Mouse (Mus musculus) heart, embryonic 15.5 days (tissue): ENCODE results near the gene Kcnj12. TPM values are rescaled to one million over a fixed set of nuclear protein-coding genes. Genes with fewer than 3 reads are reported as not detected.

Source experiments
- ATAC-seq: fragments of 200-750 bp; cut with Nextera tagmentation; replicated peaks from 2 replicates; pipeline ENCODE4 v1.8.0; 2017; ENCODE audit warnings: low read depth, moderate TSS enrichment; ENCODE audit not compliant: insufficient number of reproducible peaks, insufficient read depth, low FRiP score
- H3K27ac ChIP-seq: fragments of 300-500 bp; sonication (generic); 2 replicates; pipeline ENCODE4 v1.5.1; 2015; ENCODE audit warnings: mild to moderate bottlenecking, inconsistent platforms
- H3K27me3 ChIP-seq: fragments of 300-500 bp; sonication (generic); 2 replicates; pipeline ENCODE4 v1.6.1; 2015; ENCODE audit warnings: inconsistent platforms
- H3K36me3 ChIP-seq: fragments of 300-500 bp; sonication (generic); 2 replicates; pipeline ENCODE4 v1.6.1; 2015; ENCODE audit warnings: mild to moderate bottlenecking, inconsistent platforms
- H3K4me1 ChIP-seq: fragments of 300-500 bp; sonication (generic); replicated peaks from 2 replicates; pipeline ENCODE4 v1.6.1; 2015; ENCODE audit warnings: inconsistent platforms
- H3K4me2 ChIP-seq: fragments of 300-500 bp; sonication (generic); 2 replicates; pipeline ENCODE4 v1.6.1; 2015; ENCODE audit warnings: inconsistent platforms, mild to moderate bottlenecking, moderate library complexity
- H3K4me3 ChIP-seq: fragments of 300-500 bp; sonication (generic); 2 replicates; pipeline ENCODE4 v1.5.1; 2015; ENCODE audit warnings: mild to moderate bottlenecking, inconsistent platforms
- H3K9ac ChIP-seq: fragments of 300-500 bp; sonication (generic); 2 replicates; pipeline ENCODE4 v1.6.1; 2015; ENCODE audit warnings: mild to moderate bottlenecking, inconsistent platforms
- H3K9me3 ChIP-seq: fragments of 300-500 bp; sonication (generic); replicated peaks from 2 replicates; pipeline ENCODE4 v1.6.1; 2016; ENCODE audit warnings: inconsistent platforms
- WGBS: fragments of 180-500 bp; shearing (Covaris S2); methylation state at CpG from one replicate; pipeline ENCODE4 v1.1.7; 2015; ENCODE audit warnings: mixed read lengths; 5-methylcytosine and 5-hydroxymethylcytosine counted together
- polyA plus RNA-seq: library from polyadenylated mRNA; unstranded; fragments of >200 nt; fragmentation: Nextera tagmentation; extraction: Ambion mirVana; gene quantifications from 2 replicates; pipeline ENCODE4 v1.2.1, GENCODE M21; 2015

Gene Kcnj12
- polyA plus RNA-seq, 1 experiment from 2014 or later: 5.5 TPM

DNA sequence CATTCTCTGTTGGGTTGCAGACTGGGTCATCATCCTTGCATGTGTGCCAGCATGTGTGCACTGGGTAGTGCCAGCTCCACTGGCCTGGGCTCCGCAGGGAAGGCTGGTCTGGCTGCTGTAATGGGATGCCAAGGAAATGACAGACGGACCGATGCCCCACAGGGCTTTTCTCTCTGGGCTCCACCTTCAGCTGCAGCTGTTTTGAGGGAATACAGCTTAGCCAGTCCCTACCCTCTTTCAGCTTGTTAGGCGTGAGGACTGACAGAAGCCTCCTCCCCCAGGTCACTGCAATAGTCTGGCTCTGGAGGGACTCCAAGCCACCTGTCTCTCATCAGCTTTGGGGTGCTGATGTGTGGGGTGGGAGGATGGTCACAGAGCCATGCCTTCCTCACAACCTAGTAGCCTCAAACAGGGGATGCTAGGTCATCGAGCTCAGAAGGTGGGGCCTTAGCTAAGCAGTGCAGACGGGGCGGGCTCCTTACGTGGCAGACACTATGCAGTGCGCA, 16.0 kb downstream of the Kcnj12 start:
- H3K36me3 ChIP-seq: no peaks in the 10 kb centered on the region
- H3K4me3 ChIP-seq: no peak overlapping the region
- no peaks in the 10 kb centered on the region for H3K27me3 ChIP-seq
- H3K9ac ChIP-seq: no peak overlapping the region
- H3K27ac ChIP-seq: no peak overlapping the region
- H3K4me2 ChIP-seq: no peak overlapping the region
- H3K4me1 ChIP-seq: peaks cover 20% of the 10 kb centered on the region
- peak; percentile 53; the same call in 1 of the 2 replicates for ATAC-seq
- 50% methylated on average over 9 of the region's 9 CpGs for WGBS
- no peaks in the 10 kb centered on the region for H3K9me3 ChIP-seq

DNA sequence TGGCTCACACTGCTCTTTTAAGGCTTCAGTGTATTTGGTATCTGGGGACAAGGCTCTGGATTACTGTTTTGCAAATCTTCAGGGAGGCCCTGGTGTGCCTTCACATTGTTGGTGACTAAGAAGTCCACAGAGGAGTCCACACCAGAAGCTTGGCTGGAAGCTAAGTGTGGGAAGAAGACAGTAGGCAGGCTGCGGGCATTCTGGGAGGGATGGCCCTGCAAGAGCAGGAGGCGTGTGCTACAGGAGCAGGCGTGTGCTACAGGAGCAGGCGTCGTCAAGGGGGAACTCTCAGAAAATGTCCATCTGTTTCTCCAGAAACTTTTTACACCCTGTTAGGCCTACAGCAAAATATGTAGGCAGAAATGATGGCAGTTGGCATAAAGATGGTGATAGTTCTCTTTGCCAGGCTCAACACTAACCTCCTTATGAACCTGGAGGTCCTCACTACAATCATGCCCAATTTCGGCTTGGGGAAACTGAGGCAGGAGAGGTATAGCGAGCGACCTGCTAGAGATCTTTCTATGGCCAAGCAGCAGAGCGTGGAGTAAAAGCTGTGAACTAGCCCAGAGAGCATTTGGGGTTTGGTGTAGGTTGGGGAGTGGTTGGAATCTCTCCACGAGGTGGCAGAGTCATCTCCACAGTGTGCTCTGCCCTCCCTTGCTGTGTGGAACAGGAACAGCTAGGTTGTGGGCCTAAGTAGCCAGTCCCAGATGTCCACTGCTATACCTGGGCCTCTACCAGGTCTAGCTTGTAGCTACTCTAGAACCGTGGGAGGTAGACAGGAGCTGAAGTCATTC, 18.7 kb downstream of the Kcnj12 start:
- Histone ChIP-seq H3K4me2 (no peak overlapping the region), H3K9me3 (no peaks in the 10 kb centered on the region), H3K27ac (no peak overlapping the region), H3K27me3 (no peaks in the 10 kb centered on the region), H3K36me3 (no peaks in the 10 kb centered on the region), H3K4me3 (no peak overlapping the region), H3K9ac (no peak overlapping the region), H3K4me1 (peaks cover 20% of the 10 kb centered on the region)
- no peak for ATAC-seq
- WGBS: 79% methylated on average over 11 of the region's 11 CpGs

DNA sequence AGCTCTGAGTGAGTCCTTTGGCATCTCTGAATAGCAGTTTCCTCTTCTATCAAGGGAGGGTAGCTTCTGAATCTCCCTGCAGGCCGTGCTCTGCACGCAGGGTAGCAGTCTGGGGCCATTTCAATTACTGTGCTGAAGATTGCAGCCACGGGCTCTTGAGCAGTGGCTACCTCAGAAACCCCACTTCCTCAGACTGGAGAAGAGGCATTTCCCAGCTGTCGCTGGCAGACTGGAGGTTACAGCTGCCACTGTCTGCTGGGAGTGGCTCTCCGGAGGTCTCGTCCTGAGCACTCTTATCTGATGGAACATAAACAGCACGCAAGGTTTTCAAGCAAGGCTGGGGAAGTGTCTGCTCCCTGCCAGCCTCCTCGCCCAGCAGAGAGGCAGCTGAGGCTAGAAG, 20.2 kb downstream of the Kcnj12 start:
- no peaks in the 10 kb centered on the region for H3K9me3 ChIP-seq
- H3K27me3 ChIP-seq: no peaks in the 10 kb centered on the region
- peaks cover 20% of the 10 kb centered on the region for H3K4me1 ChIP-seq
- H3K9ac ChIP-seq: peak overlapping the region; percentile 41; the same call in 1 of the 2 replicates
- H3K27ac ChIP-seq: peak overlapping the region; percentile 35; the same call in 1 of the 2 replicates
- ATAC-seq: no peak
- WGBS: 10% methylated on average over 8 of the region's 8 CpGs
- no peak overlapping the region for H3K4me2 ChIP-seq
- H3K36me3 ChIP-seq: no peaks in the 10 kb centered on the region
- no peak overlapping the region for H3K4me3 ChIP-seq

DNA sequence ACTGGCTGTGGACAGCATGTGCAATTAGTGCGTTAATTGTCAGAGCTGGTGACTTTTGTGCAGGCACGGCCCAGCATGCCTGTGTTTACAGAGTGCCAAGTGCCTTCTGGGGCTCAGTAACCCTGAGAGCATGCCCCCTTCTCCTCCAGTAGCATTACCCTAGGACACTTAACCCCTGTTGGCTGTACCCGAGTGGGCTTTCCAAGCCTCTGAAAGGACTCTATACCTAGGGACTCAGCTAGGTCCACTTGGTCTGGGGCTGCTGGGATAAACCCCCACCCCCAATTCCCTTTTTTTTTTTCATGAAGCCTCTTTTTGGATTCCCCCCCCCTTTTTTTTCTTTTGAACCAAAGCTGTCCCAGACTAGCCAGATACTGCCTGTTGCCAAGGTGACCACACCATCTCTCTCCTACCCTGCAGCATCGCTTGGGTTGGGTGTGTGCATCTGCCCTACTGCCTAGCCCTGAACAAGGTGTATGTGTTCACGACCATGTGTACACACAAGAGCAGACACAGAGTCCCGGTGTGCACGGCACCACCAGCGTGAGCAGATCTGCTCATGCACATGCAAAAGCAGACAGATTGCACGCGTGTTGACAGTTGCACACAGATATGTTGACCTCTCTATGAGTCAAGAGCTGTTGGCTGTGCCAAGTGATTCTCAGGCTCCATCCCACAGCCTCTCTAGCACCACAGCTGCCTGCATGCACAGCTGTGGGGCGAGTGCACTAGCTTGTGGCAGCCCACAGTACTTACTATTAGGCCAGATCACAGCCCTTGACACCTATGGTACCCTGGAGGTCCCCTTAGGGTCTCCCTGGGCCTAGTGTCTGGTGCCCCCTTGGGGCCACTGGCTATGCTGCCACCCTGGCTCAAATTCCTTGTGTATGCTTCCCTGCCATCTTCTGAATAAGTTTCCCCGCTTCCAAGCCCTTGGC, 21.0 kb downstream of the Kcnj12 start:
- no peak; the same call in 1 of the 2 replicates for ATAC-seq
- Histone ChIP-seq H3K9me3 (no peaks in the 10 kb centered on the region), H3K4me3 (no peak overlapping the region), H3K36me3 (no peaks in the 10 kb centered on the region), H3K27me3 (no peaks in the 10 kb centered on the region), H3K27ac (peak overlapping the region; percentile 35; the same call in 1 of the 2 replicates), H3K9ac (no peak overlapping the region), H3K4me2 (no peak overlapping the region), H3K4me1 (peaks cover 16% of the 10 kb centered on the region)
- WGBS: 72% methylated on average over 12 of the region's 12 CpGs

DNA sequence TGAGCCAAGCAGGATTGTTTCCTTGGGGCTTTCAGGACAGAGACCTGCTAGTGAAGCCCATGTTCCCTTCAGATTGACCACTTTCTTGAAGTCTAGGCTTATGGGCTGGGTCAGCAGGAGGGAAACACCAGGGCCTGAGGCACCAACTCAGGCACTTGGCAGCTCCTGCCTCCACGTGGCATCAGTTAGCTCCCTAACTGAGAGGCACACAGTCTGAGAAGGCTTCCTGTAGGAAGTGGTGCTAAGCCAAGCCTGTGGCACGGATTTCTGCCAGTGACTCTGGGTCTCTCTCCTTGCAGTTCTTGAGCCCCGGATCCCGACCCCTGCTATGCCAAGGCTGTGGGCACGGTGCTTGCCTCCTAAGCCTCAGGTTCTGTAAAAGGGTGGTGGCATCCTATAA, 22.4 kb downstream of the Kcnj12 start:
- Histone ChIP-seq H3K4me3 (no peak overlapping the region), H3K27me3 (no peaks in the 10 kb centered on the region), H3K4me1 (peaks cover 10% of the 10 kb centered on the region), H3K36me3 (no peaks in the 10 kb centered on the region), H3K9me3 (no peaks in the 10 kb centered on the region), H3K4me2 (no peak overlapping the region), H3K27ac (no peak overlapping the region), H3K9ac (no peak overlapping the region)
- no peak for ATAC-seq
- 76% methylated on average over 5 of the region's 5 CpGs for WGBS

DNA sequence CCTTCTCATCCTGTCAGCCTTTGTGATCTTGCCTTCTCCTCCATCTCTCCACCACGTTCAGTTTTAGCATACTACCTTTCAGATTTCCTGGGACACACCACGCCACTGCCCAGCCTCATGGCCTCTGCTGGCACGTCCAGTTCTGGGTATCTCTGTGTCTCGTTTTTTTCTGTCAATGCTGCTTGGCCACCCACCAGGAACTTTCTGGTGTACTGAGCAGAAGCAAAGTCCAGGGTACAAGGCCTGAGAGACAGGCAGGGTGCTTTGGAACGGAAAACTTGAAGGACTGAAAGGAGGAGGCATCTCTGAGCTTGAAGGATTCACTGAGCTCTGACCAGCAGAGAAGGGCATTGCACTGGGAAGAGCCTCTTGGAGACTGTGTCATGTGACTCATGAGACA, 25.1 kb downstream of the Kcnj12 start:
- Histone ChIP-seq H3K4me3 (no peak overlapping the region), H3K9me3 (no peaks in the 10 kb centered on the region), H3K36me3 (no peaks in the 10 kb centered on the region), H3K9ac (no peak overlapping the region), H3K27ac (no peak overlapping the region), H3K4me1 (peaks cover 25% of the 10 kb centered on the region), H3K27me3 (no peaks in the 10 kb centered on the region), H3K4me2 (no peak overlapping the region)
- ATAC-seq: no peak
- WGBS: 68% methylated on average over 5 of the region's 5 CpGs

DNA sequence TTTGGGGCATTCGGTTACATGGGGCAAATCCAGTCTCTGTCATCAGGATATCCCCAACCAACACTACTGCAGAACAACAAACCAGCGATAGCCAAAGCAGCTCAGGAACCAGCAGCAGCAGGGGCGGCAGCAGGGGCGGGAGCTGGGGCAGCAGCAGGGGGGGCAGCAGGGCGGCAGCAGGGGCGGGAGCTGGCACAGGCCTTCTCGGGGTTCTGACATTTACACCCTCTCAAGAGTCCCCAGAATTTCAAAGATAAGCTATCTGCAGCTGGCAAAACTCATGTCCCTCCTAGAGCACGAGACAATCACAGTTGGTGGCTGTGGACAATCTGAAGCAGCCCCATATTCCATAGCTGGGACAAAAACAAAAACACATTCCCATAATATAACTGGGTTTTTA, 28.8 kb downstream of the Kcnj12 start:
- no peak overlapping the region for H3K4me3 ChIP-seq
- peak overlapping the region; percentile 37 for H3K27ac ChIP-seq

DNA sequence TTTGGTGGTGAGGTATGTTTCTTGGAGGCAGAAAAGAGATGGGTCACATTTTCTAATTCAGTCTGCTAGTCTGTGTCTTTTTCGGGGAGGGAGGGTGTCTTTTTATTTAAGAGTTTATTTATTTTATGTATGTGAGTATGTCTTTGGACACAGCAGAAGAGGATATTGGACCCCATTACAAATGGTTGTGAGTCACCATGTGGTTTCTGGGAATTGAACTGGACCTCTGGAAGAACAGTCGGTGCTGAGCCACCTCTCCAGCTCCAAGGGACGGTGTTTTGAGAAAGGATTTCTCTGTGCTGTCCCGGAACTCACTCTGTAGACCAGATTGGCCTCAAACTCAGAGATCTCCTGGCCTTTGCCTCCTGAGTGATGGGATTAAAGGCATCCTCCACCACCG, 34.5 kb downstream of the Kcnj12 start:
- Histone ChIP-seq H3K4me2 (no peak overlapping the region), H3K27ac (no peak overlapping the region), H3K4me1 (peaks cover 27% of the 10 kb centered on the region), H3K4me3 (no peak overlapping the region), H3K36me3 (no peaks in the 10 kb centered on the region), H3K27me3 (no peaks in the 10 kb centered on the region), H3K9ac (no peak overlapping the region), H3K9me3 (no peaks in the 10 kb centered on the region)
- ATAC-seq: no peak
- 72% methylated on average over 5 of the region's 5 CpGs for WGBS

More for the DNA sequence above, 28.8 kb downstream of the Kcnj12 start:
- peak overlapping the region; percentile 28; the same call in 1 of the 2 replicates for H3K4me2 ChIP-seq
- no peaks in the 10 kb centered on the region for H3K9me3 ChIP-seq
- WGBS: 17% methylated on average over 8 of the region's 8 CpGs
- no peaks in the 10 kb centered on the region for H3K27me3 ChIP-seq
- no peaks in the 10 kb centered on the region for H3K36me3 ChIP-seq
- ATAC-seq: no peak
- peaks cover 18% of the 10 kb centered on the region for H3K4me1 ChIP-seq
- H3K9ac ChIP-seq: no peak overlapping the region

DNA sequence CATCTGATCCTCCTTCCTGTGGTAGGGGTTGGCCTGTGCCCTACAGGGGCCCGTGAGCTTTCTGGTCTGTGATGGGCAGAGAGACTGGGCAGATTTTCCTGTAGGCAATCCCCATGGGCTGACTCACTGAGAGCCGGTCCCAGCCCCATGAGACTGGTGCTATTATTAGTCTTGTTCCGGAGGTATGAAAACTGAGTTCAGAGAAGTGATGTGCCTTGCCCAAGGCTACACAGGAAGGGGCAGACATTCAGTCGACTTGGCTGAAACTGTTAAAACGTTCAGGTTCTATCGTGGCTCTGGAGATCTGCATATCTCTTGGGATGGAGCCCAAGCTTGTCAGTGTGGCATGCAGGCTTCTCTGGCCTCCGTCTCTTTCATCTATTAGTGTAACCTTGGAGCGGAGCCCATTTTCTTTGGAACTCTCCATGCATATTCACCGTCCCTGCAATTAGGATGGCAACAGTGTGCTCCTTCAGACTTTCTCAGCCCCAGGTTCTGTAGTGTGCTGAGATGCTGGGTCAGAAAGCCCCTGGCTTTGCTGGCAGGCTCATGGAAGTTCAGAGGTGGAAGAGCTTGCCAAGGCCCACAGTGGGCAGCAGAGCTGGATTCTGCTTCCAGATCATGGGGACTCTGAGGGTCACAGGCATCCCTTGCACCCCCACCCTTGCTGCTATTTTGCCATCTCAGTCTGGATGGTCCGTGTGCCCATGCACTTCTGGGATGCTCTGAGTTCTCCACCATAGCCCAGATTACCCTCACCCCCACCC, 37.5 kb downstream of the Kcnj12 start:
- Histone ChIP-seq H3K36me3 (no peaks in the 10 kb centered on the region), H3K4me2 (peak overlapping the region; percentile 24; the same call in 1 of the 2 replicates), H3K9ac (no peak overlapping the region), H3K9me3 (no peaks in the 10 kb centered on the region), H3K4me1 (peaks cover 25% of the 10 kb centered on the region), H3K27me3 (no peaks in the 10 kb centered on the region), H3K27ac (peak overlapping the region; percentile 82), H3K4me3 (no peak overlapping the region)
- WGBS: 29% methylated on average over 10 of the region's 10 CpGs
- ATAC-seq: peak; percentile 74

DNA sequence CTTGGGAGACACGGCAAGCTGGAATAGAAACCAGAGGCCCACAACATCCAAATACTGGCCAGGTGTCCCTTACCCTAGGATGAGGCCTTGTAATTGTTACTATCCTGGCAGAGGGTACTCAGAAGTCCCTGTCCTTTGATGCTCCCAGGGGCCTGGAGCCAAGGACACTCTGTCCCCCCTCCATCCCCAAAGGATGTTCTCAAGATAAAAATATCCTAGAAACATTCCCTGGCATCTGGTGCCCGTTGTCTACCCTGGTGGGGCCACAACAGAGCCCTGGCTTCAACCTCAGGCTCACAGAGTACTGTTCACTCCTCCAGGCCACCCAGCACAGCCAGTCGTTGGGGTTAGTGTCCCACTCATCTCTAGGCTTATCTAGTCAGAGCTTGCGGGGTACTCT, 38.3 kb downstream of the Kcnj12 start:
- Histone ChIP-seq H3K4me1 (peaks cover 25% of the 10 kb centered on the region), H3K9me3 (no peaks in the 10 kb centered on the region), H3K27ac (peak overlapping the region; percentile 82), H3K4me2 (no peak overlapping the region), H3K36me3 (no peaks in the 10 kb centered on the region), H3K4me3 (no peak overlapping the region), H3K27me3 (no peaks in the 10 kb centered on the region), H3K9ac (no peak overlapping the region)
- no peak for ATAC-seq
- 59% methylated on average over 4 of the region's 4 CpGs for WGBS
